Mouse (Mus musculus): ENCODE measurements around the gene Btk. TPM values are rescaled to one million over a fixed set of nuclear protein-coding genes. Genes with fewer than 3 reads are reported as not detected.

The Btk gene
- 40.2 and 43.5 TPM in 2 replicates for polyA plus RNA-seq (2014; fragmentation: Nextera tagmentation; extraction: Ambion mirVana)

GRCm38 (mm10) chrX:134582888-134583669, at the start of gene Btk:
Gene Btk, minus strand, starts transcription at chrX:134583570.
- Histone ChIP-seq H3K4me1 (replicated peaks; ENCODE audit: control insufficient read depth, insufficient read depth, low read length) (no peaks in the 10 kb centered on the region), H3K36me3 (ENCODE audit: control insufficient read depth, insufficient read depth, low read length) (no peaks in the 10 kb centered on the region), H3K27ac (ENCODE audit: low read depth, low read length) (peak within 1 kb of the TSS; percentile 71), H3K27me3 (replicated peaks; ENCODE audit: control insufficient read depth, insufficient read depth, low read length) (no peaks in the 10 kb centered on the region), H3K4me3 (ENCODE audit: low read depth, low read length) (peak within 1 kb of the TSS; percentile 44), H3K9ac (ENCODE audit: low read depth, low read length) (peak within 1 kb of the TSS; percentile 68), H3K9me3 (ENCODE audit: control insufficient read depth, low read length) (no peaks in the 10 kb centered on the region), H3K4me2 (peak within 1 kb of the TSS; percentile 55)
- DNase-seq (ENCODE audit: low spot score) = no peak
- 47% methylated on average over 11 of the region's 11 CpGs for WGBS
- ATAC-seq (replicated peaks; ENCODE audit: low FRiP score) = no peak

- Histone ChIP-seq H3K4me3 (ENCODE audit: low read depth, low read length) (no peak overlapping the region), H3K4me1 (replicated peaks; ENCODE audit: control insufficient read depth, insufficient read depth, low read length) (no peaks in the 10 kb centered on the region), H3K4me2 (no peak overlapping the region), H3K27me3 (replicated peaks; ENCODE audit: control insufficient read depth, insufficient read depth, low read length) (no peaks in the 10 kb centered on the region; the same call in 1 of the 2 replicates), H3K9ac (ENCODE audit: low read depth, low read length) (no peak overlapping the region), H3K36me3 (ENCODE audit: control insufficient read depth, insufficient read depth, low read length) (no peaks in the 10 kb centered on the region), H3K9me3 (ENCODE audit: control insufficient read depth, low read length) (no peaks in the 10 kb centered on the region), H3K27ac (ENCODE audit: low read depth, low read length) (no peak overlapping the region)
- ATAC-seq (replicated peaks; ENCODE audit: low FRiP score) (no peak), DNase-seq (ENCODE audit: low spot score) (no peak)
- 79% methylated on average over 5 of the region's 5 CpGs for WGBS
These were observed 49.3 kb upstream of the Btk start for GRCm38 (mm10) chrX:134632710-134633109.

- Histone ChIP-seq H3K4me1 (replicated peaks; ENCODE audit: control insufficient read depth, insufficient read depth, low read length) (no peaks in the 10 kb centered on the region), H3K9me3 (ENCODE audit: control insufficient read depth, low read length) (no peaks in the 10 kb centered on the region), H3K4me3 (ENCODE audit: low read depth, low read length) (no peak overlapping the region), H3K36me3 (ENCODE audit: control insufficient read depth, insufficient read depth, low read length) (no peaks in the 10 kb centered on the region), H3K4me2 (no peak overlapping the region), H3K9ac (ENCODE audit: low read depth, low read length) (no peak overlapping the region), H3K27me3 (replicated peaks; ENCODE audit: control insufficient read depth, insufficient read depth, low read length) (no peaks in the 10 kb centered on the region; the same call in 1 of the 2 replicates), H3K27ac (ENCODE audit: low read depth, low read length) (no peak overlapping the region)
- ATAC-seq (replicated peaks; ENCODE audit: low FRiP score) (no peak), DNase-seq (ENCODE audit: low spot score) (no peak)
- 59% methylated on average over 2 of the region's 2 CpGs for WGBS
These were observed 44.8 kb upstream of the Btk start for GRCm38 (mm10) chrX:134628200-134628599.

GRCm38 (mm10) chrX:134623350-134623749, 40.0 kb upstream of the Btk start:
- Histone ChIP-seq H3K27ac (ENCODE audit: low read depth, low read length) (no peak overlapping the region), H3K4me3 (ENCODE audit: low read depth, low read length) (no peak overlapping the region), H3K4me2 (no peak overlapping the region), H3K36me3 (ENCODE audit: control insufficient read depth, insufficient read depth, low read length) (no peaks in the 10 kb centered on the region), H3K27me3 (replicated peaks; ENCODE audit: control insufficient read depth, insufficient read depth, low read length) (no peaks in the 10 kb centered on the region), H3K9me3 (ENCODE audit: control insufficient read depth, low read length) (no peaks in the 10 kb centered on the region), H3K9ac (ENCODE audit: low read depth, low read length) (no peak overlapping the region), H3K4me1 (replicated peaks; ENCODE audit: control insufficient read depth, insufficient read depth, low read length) (no peaks in the 10 kb centered on the region)
- ATAC-seq (replicated peaks; ENCODE audit: low FRiP score) = no peak
- 81% methylated on average over 4 of the region's 4 CpGs for WGBS
- DNase-seq (ENCODE audit: low spot score) = no peak

- H3K9me3 ChIP-seq (ENCODE audit: control insufficient read depth, low read length) = no peaks in the 10 kb centered on the region
- no peaks in the 10 kb centered on the region for H3K36me3 ChIP-seq (ENCODE audit: control insufficient read depth, insufficient read depth, low read length)
- ATAC-seq (replicated peaks; ENCODE audit: low FRiP score) (no peak), DNase-seq (ENCODE audit: low spot score) (no peak)
- H3K9ac ChIP-seq (ENCODE audit: low read depth, low read length) = no peak overlapping the region
- H3K4me2 ChIP-seq = no peak overlapping the region
- no peaks in the 10 kb centered on the region for H3K4me1 ChIP-seq (replicated peaks; ENCODE audit: control insufficient read depth, insufficient read depth, low read length)
- no peaks in the 10 kb centered on the region for H3K27me3 ChIP-seq (replicated peaks; ENCODE audit: control insufficient read depth, insufficient read depth, low read length)
- no peak overlapping the region for H3K27ac ChIP-seq (ENCODE audit: low read depth, low read length)
- no peak overlapping the region for H3K4me3 ChIP-seq (ENCODE audit: low read depth, low read length)
- WGBS = 55% methylated on average over 3 of the region's 3 CpGs
These were observed 38.3 kb upstream of the Btk start for GRCm38 (mm10) chrX:134621685-134622084.

GRCm38 (mm10) chrX:134620254-134620865, 37.0 kb upstream of the Btk start:
- Histone ChIP-seq H3K4me2 (no peak overlapping the region), H3K4me1 (replicated peaks; ENCODE audit: control insufficient read depth, insufficient read depth, low read length) (no peaks in the 10 kb centered on the region), H3K4me3 (ENCODE audit: low read depth, low read length) (no peak overlapping the region), H3K9ac (ENCODE audit: low read depth, low read length) (no peak overlapping the region), H3K9me3 (ENCODE audit: control insufficient read depth, low read length) (no peaks in the 10 kb centered on the region), H3K27ac (ENCODE audit: low read depth, low read length) (no peak overlapping the region), H3K27me3 (replicated peaks; ENCODE audit: control insufficient read depth, insufficient read depth, low read length) (no peaks in the 10 kb centered on the region), H3K36me3 (ENCODE audit: control insufficient read depth, insufficient read depth, low read length) (no peaks in the 10 kb centered on the region)
- 69% methylated on average over 8 of the region's 8 CpGs for WGBS
- ATAC-seq (replicated peaks; ENCODE audit: low FRiP score) = no peak
- DNase-seq (ENCODE audit: low spot score) = no peak

GRCm38 (mm10) chrX:134619695-134620094, 36.3 kb upstream of the Btk start:
- Histone ChIP-seq H3K4me3 (ENCODE audit: low read depth, low read length) (no peak overlapping the region), H3K4me2 (no peak overlapping the region), H3K27me3 (replicated peaks; ENCODE audit: control insufficient read depth, insufficient read depth, low read length) (no peaks in the 10 kb centered on the region), H3K4me1 (replicated peaks; ENCODE audit: control insufficient read depth, insufficient read depth, low read length) (no peaks in the 10 kb centered on the region), H3K36me3 (ENCODE audit: control insufficient read depth, insufficient read depth, low read length) (no peaks in the 10 kb centered on the region), H3K9me3 (ENCODE audit: control insufficient read depth, low read length) (no peaks in the 10 kb centered on the region), H3K27ac (ENCODE audit: low read depth, low read length) (no peak overlapping the region), H3K9ac (ENCODE audit: low read depth, low read length) (no peak overlapping the region)
- 68% methylated on average over 9 of the region's 9 CpGs for WGBS
- no peak for ATAC-seq (replicated peaks; ENCODE audit: low FRiP score)
- no peak for DNase-seq (ENCODE audit: low spot score)

- Histone ChIP-seq H3K36me3 (ENCODE audit: control insufficient read depth, insufficient read depth, low read length) (no peaks in the 10 kb centered on the region), H3K27ac (ENCODE audit: low read depth, low read length) (no peak overlapping the region), H3K9me3 (ENCODE audit: control insufficient read depth, low read length) (no peaks in the 10 kb centered on the region), H3K4me1 (replicated peaks; ENCODE audit: control insufficient read depth, insufficient read depth, low read length) (0 out of 2 replicates have a peak, but pooled peaks cover 2% of the 10 kb centered on the region), H3K9ac (ENCODE audit: low read depth, low read length) (no peak overlapping the region), H3K4me3 (ENCODE audit: low read depth, low read length) (no peak overlapping the region), H3K4me2 (no peak overlapping the region), H3K27me3 (replicated peaks; ENCODE audit: control insufficient read depth, insufficient read depth, low read length) (no peaks in the 10 kb centered on the region)
- DNase-seq (ENCODE audit: low spot score) (no peak), ATAC-seq (replicated peaks; ENCODE audit: low FRiP score) (no peak)
- WGBS = 49% methylated on average over 2 of the region's 2 CpGs
These were observed 30.9 kb upstream of the Btk start for GRCm38 (mm10) chrX:134614306-134614705.

Data from liver, embryonic 11.5 days (tissue).